Mouse (Mus musculus) fibroblast of lung, adult 2 months (primary cell): Measurements from ENCODE around the gene Exoc3l.

Experiments
- DNase-seq: peaks from one replicate; pipeline ENCODE4 v3.0.0-alpha.2; 2011; ENCODE audit warnings: low read depth

The Exoc3l gene

DNA sequence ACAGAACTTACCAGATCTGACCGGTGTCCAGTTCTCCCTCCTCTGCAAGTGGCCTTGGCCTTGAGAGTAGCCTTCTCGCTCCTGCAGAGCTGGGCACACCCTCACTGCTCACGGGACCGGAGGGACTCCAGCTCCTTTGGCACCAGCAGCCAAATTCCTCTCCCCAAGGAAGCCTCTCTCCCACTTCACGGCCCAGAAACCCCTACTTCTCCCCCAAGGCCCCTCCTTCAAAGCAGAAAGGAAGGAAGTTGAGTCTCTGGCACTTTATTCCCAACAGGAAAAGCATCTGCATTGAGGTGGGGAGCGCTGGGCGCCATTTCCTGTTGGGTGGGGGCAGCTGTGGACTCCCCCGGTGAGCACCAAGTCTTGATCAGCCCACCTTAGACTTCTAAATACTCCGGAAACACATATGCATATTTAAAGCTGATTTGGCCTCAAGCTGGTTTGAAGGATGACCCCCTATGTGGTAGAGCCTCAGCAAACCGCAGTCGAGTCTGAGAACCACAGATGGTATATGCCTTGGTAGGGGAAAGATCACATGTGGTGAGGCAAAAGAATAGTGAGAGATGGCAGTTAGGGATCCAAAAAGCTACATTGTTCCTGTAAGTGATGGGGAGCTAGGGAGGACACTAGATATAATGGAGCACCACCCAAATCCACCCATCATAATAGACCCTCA, at the start of gene Exoc3l:
TSS of gene Exoc3l (minus strand) at position 207 of the 679 bp plus-strand sequence.
- no peak for DNase-seq

DNA sequence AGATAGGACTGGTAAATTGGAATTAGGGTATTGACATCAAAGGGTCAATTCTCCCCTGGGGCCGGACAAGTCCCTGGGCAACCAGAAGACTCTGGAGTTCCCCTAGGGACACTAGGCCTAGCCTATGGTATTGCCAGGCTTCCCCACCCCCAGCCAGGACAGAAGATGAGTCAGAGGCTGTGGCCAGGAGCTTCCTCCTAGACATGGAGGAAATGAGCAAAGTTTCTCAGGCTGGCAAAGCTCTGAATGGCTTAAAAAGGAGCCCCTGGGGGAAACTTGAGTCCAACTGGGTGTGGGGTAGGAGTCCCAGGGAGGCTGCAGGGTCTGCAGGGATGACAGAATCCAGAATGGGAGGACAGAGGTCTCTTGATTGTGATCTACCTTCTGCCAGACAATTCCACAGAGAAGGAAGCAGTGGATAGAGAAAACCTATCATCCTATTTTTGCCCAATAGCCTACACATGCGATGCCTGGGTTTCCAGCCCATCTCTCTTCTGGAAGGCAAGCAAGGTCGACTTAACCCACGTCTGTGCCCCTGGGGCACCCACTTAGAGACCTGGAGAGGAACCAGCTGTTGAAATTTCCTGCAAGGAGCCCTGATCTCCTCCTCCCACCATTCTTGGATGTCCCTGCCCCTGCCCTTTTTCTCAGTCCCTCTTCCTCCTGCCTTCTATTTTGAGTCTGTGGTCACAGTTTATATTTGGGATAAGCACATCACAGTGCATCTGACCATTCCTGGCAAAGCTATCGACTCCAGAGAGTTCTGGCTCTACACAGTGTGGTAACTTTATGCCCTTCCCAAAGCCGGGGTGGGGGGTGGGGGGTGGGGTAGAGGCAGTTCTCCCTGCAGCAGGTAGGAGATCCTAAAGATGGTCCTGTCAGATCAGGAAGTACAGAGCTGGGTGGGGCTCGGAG, 49.4 kb upstream of the Exoc3l start:
- no peak for DNase-seq

GRCm38 (mm10) chr8:105343791-105344574, 48.1 kb upstream of the Exoc3l start:
- no peak for DNase-seq

- no peak for DNase-seq
These were observed 46.9 kb upstream of the Exoc3l start for GRCm38 (mm10) chr8:105342768-105343167.

DNA sequence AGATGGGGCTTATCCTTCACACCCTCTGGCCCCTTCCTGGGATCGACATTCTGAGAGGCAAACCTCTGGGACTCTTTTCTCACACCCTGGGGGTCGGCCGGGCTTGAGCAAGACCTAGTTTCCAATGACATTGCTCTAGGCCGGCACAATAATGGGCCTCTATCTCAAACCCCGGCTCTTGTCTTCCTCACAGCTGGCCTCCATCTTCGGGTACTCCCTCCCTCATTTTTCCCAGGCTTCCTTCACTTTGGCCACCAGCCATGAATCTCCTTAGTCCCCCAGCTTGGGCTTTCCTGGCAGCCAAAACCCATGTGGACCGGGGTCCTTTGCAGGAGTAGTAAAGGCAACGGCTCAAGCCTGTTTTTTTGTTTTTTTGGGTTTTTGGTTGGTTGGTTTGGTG, 45.5 kb upstream of the Exoc3l start:
- DNase-seq, result no peak

DNA sequence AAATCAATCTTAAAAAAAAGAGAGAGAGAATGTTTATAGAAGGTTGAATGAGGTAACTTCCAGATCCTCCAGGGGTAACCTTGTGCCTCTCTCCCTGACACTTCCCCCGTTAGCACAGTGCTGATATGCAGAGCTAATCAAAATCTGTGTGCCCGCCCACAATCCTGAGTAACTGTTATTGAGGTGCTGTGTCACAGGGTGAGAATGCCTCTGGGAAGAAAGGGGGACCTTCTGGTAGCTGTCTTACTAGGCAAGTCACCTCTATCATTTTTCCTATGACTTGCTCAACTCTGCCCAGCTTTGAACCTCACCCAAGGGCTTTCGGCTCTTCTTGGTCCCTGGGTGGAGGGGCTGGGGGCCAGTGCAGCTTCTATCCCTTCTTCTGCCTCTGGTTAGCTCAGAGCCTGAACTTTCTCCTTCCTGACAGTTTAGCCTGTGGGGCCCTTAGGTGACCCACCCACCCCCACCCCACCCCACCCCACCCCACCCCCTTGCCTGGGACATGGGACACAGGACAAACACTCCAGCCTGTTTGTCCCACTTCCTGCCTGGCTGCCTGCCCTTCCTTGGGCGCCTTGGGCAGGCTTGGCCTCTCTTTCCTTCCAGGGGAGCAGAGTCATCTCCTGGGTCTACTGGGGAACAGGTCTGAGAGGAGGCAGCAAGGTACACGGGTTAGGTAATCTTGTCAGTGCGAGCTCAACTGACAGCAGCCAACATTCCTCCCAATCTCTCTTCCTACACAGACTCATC, 44.2 kb upstream of the Exoc3l start:
- DNase-seq, result no peak

DNA sequence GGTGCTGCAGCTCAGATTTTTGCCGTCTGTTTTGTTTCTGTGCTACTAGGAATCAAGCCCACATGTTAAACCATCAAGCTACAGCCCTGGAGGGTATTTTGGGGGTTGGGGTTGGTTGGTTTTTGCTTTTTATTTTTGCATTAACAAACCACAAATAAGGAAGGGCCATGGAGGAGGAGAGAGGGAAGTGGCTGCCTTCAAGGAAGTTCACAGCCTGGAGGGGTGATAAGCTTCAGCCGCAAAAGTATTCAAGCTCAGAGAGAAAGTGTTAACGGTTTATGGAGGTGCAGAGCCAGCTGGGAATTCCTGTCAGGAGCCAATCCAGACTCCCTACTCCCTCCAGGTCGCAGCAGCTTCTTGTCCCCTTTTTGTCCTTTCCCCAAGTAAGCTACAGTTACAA, 43.1 kb upstream of the Exoc3l start:
- no peak for DNase-seq

DNA sequence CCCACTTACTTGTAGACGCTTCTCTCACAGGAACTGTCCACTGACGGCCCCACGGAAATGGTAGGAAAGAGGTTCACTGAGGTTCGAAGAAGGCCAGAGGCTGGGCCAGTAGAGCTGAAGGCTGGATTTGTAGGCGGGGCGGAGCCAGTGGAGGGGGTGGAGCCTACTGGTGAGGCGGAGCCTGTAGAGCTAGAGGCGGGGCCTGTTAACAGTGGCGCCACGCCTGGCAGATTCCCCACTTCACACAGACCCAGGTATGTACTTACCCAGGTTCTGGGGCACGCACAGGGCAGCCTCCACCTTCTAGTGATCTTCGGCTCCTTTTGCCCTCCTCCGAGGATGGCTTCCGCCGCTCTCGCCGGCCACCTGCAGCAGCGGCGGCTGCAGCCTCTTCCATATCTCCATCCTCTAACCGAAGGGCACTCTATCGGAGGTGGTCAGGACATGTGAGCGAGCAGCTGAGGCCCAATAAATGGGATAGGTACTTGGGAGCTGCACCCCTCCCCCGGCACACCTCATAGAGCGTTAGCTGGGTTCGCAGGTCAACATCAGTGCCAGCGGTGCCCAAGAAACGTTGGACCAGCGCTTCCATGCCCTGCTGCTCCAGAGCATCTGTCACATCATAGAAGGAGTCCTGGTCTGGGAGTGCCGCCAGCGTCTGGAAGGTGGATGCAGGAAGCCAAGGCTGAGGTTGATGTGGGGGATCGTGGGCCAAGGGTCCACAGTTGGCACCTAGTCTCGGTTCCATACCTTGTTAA, 40.7 kb upstream of the Exoc3l start:
- no peak for DNase-seq

DNA sequence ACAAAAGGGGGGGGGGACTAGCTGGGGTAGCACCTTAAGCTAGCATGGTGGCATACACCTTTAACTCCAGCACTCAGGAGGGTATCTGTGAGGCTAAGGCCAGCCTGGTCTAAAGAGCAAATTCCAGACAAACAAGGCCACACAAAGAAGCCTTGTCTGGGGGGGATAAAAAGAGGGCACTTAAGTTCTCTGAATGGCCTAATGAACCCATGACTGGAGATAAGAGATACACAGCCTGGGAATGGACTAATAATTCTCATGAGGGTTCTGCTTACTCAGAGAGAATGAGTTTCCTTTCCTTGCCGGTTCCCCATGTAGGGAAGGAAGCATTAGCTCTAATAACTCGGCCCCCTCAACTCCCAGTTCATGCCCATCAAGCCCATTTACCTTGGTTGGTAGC, 36.6 kb upstream of the Exoc3l start:
- DNase-seq, result no peak

DNA sequence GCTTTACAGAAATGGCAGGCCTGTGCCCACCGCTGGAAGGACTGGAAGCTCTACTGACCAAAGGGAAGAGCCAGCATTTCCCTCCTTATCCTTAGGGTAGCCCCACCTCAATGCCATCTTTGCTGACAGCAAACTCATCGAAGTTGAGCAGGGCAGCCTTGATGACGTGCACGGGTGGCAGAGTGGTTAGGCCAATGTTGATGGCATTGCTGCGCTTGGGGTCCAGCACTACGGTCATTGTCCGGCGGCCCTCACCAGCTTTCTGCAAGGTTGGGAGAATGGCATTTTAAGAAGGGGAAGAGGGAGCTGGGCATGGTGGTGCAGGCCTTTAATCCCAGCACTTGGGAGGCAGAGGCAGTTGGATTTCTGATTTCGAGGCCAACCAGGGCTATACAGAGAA, 36.0 kb upstream of the Exoc3l start:
- DNase-seq, result no peak

GRCm38 (mm10) chr8:105331469-105331868, 35.6 kb upstream of the Exoc3l start:
- no peak for DNase-seq

- DNase-seq, result no peak
These were observed 34.4 kb upstream of the Exoc3l start for GRCm38 (mm10) chr8:105330325-105330724.

DNA sequence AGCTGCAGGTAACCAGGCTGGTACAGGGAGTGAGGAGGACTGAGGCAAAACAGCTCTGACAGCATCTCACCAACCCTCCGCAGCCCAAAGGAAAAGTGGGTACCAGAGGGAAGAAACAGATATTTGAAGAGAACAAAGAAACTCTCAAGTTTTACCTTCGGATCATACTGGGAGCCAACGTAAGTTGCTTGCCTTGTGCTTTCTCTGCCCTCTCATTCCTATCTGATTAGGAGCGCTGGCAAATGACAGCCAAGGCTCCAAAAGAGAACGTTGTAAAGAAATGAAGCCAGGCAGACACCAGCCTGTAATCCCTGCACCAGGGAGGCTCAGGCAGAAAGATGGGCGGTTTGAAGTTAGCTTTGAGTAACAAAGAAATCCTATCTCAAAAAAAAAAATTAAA, 31.1 kb upstream of the Exoc3l start:
- no peak for DNase-seq

DNA sequence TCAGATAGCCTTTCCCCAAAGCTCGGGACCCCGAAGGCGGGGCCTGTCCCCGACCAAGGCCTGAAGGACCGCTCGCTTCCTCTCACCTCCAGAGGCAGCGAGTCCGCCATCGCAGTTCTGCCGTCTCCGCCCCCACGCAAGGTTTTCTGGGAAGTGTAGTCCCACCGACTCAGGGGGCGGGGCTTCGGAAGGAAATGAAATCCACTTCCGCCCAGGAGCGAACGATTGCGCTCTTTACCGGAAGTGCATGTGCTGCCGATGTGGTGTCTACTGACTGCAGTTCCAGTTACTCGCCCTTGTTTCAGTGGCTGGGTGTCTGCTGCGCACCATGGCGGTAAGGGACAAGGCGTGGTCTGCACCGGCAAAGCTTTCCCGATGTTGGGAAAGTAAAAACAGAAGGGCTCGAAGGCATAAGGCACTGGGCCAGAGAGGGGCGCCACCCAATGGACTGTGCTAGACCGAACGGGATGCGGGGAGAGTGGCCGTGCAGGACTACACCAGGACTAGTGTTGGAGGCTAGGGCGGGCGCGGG, 30.3 kb upstream of the Exoc3l start, which contains the start of the genes Lrrc29 and Tmem208:
TSS of gene Lrrc29 (minus strand) at position 138 of the 532 bp plus-strand sequence.
TSS of gene Tmem208 (plus strand) at position 214 of the 532 bp plus-strand sequence.
- DNase-seq, result peak; percentile 87

DNA sequence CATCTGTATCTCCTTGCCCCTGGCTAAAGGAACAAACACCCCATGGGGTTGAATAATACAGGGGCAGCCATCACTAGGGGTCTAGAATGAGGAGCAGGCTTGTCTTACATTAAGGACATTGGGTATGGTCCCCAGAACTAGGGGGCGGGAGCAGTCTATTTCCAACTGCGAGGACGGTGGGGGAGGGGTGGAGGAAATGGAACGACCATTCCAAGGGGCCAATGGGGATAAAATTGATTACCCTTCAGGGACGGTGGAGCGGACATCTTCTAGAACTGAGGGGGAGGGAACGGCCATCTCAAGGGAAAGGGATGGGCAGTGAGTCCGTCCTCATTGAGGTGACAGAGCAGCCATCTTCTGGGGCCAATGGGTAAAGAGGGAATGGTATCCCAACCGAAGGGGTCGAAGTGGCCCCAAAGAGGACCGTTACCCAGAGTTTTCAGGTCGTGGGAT, 29.8 kb upstream of the Exoc3l start:
- DNase-seq, result no peak

GRCm38 (mm10) chr8:105323183-105323582, 27.3 kb upstream of the Exoc3l start:
- DNase-seq, result no peak

DNA sequence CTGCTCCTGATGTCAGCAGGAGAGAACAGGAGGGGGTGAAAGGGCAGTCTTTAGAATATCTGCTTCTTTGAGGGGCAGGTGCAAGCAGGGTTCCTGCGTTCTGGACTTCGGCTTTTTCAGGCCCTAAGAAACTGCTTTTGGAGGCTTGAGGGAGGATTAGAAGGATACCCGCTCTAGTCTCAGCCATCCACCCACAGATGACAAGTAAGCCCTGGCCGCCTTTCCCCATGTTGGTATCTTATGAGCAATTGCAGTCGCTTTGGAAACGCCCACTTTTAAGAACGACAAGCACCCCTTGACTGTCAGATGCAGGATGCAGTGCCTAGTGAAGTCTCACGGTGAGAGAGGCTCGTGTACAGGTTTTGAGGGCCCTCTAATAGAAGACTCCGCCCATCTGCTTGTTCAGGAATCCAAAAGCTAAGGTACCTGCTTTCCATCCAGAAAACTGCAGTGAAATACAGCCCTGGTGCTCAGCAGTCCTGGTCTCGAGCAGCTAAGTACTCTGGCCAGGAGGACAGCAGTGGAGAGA, 22.8 kb upstream of the Exoc3l start:
- no peak for DNase-seq

GRCm38 (mm10) chr8:105317941-105318340, 22.0 kb upstream of the Exoc3l start:
- peak; percentile 44 for DNase-seq

GRCm38 (mm10) chr8:105315073-105315769, 19.3 kb upstream of the Exoc3l start:
- no peak for DNase-seq
